Mouse (Mus musculus) small intestine, adult 2 months (tissue): ENCODE data around the gene H13. TPM values are rescaled to one million over a fixed set of nuclear protein-coding genes. Genes with fewer than 3 reads are reported as not detected.
A peak's percentile ranks its signal among the peaks of the same experiment; 100 is the strongest.

Source experiments
- H3K27ac ChIP-seq: fragments of 200-500 bp; 2 replicates; pipeline ENCODE4 v1.5.1; 2012; ENCODE audit warnings: low read depth, low read length, control low read depth, inconsistent platforms; ENCODE audit not compliant: insufficient read depth
- H3K27me3 ChIP-seq: fragments of 200-500 bp; 2 replicates; pipeline ENCODE4 v1.6.1; 2012; ENCODE audit warnings: mild to moderate bottlenecking, moderate library complexity, low read length, inconsistent platforms; ENCODE audit not compliant: control insufficient read depth, insufficient read depth
- H3K36me3 ChIP-seq: fragments of 200-500 bp; 2 replicates; pipeline ENCODE4 v1.6.1; 2012; ENCODE audit warnings: mild to moderate bottlenecking, low read length, control low read depth, inconsistent platforms; ENCODE audit not compliant: control insufficient read depth, insufficient read depth
- H3K4me1 ChIP-seq: fragments of 200-500 bp; 2 replicates; pipeline ENCODE4 v1.6.1; 2012; ENCODE audit warnings: low read length, inconsistent platforms, mixed read lengths; ENCODE audit not compliant: control insufficient read depth, insufficient read depth, insufficient read length
- H3K4me3 ChIP-seq: fragments of 200-500 bp; 2 replicates; pipeline ENCODE4 v1.5.1; 2012; ENCODE audit warnings: low read depth, mild to moderate bottlenecking, control low read depth, inconsistent platforms, low read length, moderate library complexity
- CTCF ChIP-seq: fragments of 200-500 bp; IDR thresholded peaks from 2 replicates; pipeline ENCODE4 v1.5.1; 2012; ENCODE audit warnings: low read depth, mild to moderate bottlenecking, control low read depth, inconsistent platforms, low read length, moderate library complexity, mixed read lengths; ENCODE audit not compliant: insufficient replicate concordance, insufficient read length; ENCODE audit errors: extremely low read depth
- POLR2A ChIP-seq: fragments of 200-500 bp; IDR thresholded peaks from 2 replicates; pipeline ENCODE4 v1.6.1; 2012; ENCODE audit warnings: low read depth, mild to moderate bottlenecking, control low read depth, inconsistent platforms, low read length, moderate library complexity
- WGBS: fragments of 180-500 bp; shearing (Covaris S2); methylation state at CpG from one replicate; pipeline ENCODE4 v1.1.7; 2018; 5-methylcytosine and 5-hydroxymethylcytosine counted together
- polyA plus RNA-seq: library from polyadenylated mRNA; depleted of rRNA; stranded (reverse); fragments of >200 nt; gene quantifications from 2 replicates; pipeline ENCODE4 v1.2.3, GENCODE M21; 2012

Gene H13
- polyA plus RNA-seq, 1 experiment, result 199 TPM

GRCm38 (mm10) chr2:152704256-152704605 lies 35.0 kb downstream of the H13 start:
- Histone ChIP-seq H3K27me3 (no peaks in the 10 kb centered on the region), H3K36me3 (peaks cover 53% of the 10 kb centered on the region), H3K27ac (no peak overlapping the region), H3K4me3 (no peak overlapping the region), H3K4me1 (peaks cover 14% of the 10 kb centered on the region)
- 89% methylated on average over 5 of the region's 5 CpGs for WGBS
- TF ChIP-seq CTCF (no peak), POLR2A (no peak)

GRCm38 (mm10) chr2:152704811-152705370 lies 35.6 kb downstream of the H13 start:
- WGBS, result 96% methylated on average over 14 of the region's 14 CpGs
- H3K36me3 ChIP-seq, result peaks cover 51% of the 10 kb centered on the region
- TF ChIP-seq POLR2A, result no peak
- no peak for TF ChIP-seq CTCF

GRCm38 (mm10) chr2:152705993-152706571 lies 36.8 kb downstream of the H13 start:
- Histone ChIP-seq H3K4me3 (no peak overlapping the region), H3K36me3 (peaks cover 45% of the 10 kb centered on the region), H3K27me3 (no peaks in the 10 kb centered on the region), H3K4me1 (peaks cover 14% of the 10 kb centered on the region), H3K27ac (peak overlapping the region; percentile 18)
- WGBS, result 88% methylated on average over 22 of the region's 22 CpGs
- no peak for TF ChIP-seq CTCF
- no peak for TF ChIP-seq POLR2A

More at GRCm38 (mm10) chr2:152704811-152705370, 35.6 kb downstream of the H13 start:
- H3K4me1 ChIP-seq, result peaks cover 14% of the 10 kb centered on the region
- H3K27me3 ChIP-seq, result no peaks in the 10 kb centered on the region
- H3K27ac ChIP-seq, result no peak overlapping the region
- no peak overlapping the region for H3K4me3 ChIP-seq

GRCm38 (mm10) chr2:152707186-152707585 lies 37.9 kb downstream of the H13 start:
- H3K36me3 ChIP-seq, result peaks cover 34% of the 10 kb centered on the region
- no peak for TF ChIP-seq POLR2A
- TF ChIP-seq CTCF, result no peak
- 37% methylated on average over 7 of the region's 7 CpGs for WGBS
- H3K4me1 ChIP-seq, result peaks cover 14% of the 10 kb centered on the region
- H3K27me3 ChIP-seq, result no peaks in the 10 kb centered on the region
- peak overlapping the region; percentile 61 for H3K4me3 ChIP-seq
- H3K27ac ChIP-seq, result peak overlapping the region; percentile 77

- peaks cover 14% of the 10 kb centered on the region for H3K4me1 ChIP-seq
- H3K4me3 ChIP-seq, result peak overlapping the region; percentile 61
Observed at GRCm38 (mm10) chr2:152707627-152708026, 38.4 kb downstream of the H13 start.

GRCm38 (mm10) chr2:152709066-152709465 lies 39.8 kb downstream of the H13 start:
- TF ChIP-seq CTCF, result no peak
- no peak for TF ChIP-seq POLR2A
- WGBS, result 91% methylated on average over 5 of the region's 5 CpGs
- no peaks in the 10 kb centered on the region for H3K27me3 ChIP-seq
- H3K36me3 ChIP-seq, result peaks cover 23% of the 10 kb centered on the region
- H3K4me1 ChIP-seq, result peaks cover 14% of the 10 kb centered on the region
- H3K27ac ChIP-seq, result no peak overlapping the region
- H3K4me3 ChIP-seq, result no peak overlapping the region

More at GRCm38 (mm10) chr2:152707627-152708026, 38.4 kb downstream of the H13 start:
- TF ChIP-seq CTCF (no peak), POLR2A (no peak; the same call in 1 of the 2 replicates)
- WGBS, result 32% methylated on average over 31 of the region's 31 CpGs
- H3K27me3 ChIP-seq, result no peaks in the 10 kb centered on the region
- peak overlapping the region; percentile 90 for H3K27ac ChIP-seq
- peaks cover 30% of the 10 kb centered on the region for H3K36me3 ChIP-seq

- H3K4me1 ChIP-seq, result peaks cover 3% of the 10 kb centered on the region; the same call in 1 of the 2 replicates
- no peaks in the 10 kb centered on the region for H3K27me3 ChIP-seq
- WGBS, result 24% methylated on average over 6 of the region's 6 CpGs
- H3K36me3 ChIP-seq, result no peaks in the 10 kb centered on the region
- H3K4me3 ChIP-seq, result no peak overlapping the region
- no peak overlapping the region for H3K27ac ChIP-seq
- TF ChIP-seq POLR2A, result no peak
- TF ChIP-seq CTCF, result no peak
Observed at GRCm38 (mm10) chr2:152716241-152716772, 47.0 kb downstream of the H13 start.
